Mouse (Mus musculus) embryo, embryonic 10.5 days (tissue): ENCODE measurements around the gene Grhpr.
A peak's percentile ranks its signal among the peaks of the same experiment; 100 is the strongest.
"Not testable (repeated sequence)": the region's sequence is repeated elsewhere in the genome, so short reads cannot be mapped to it uniquely, and the experiment has no call there.

Experiments used
- DNase-seq: peaks from one replicate; pipeline ENCODE4 v3.0.0-alpha.2; 2015; ENCODE audit warnings: low spot score

The Grhpr gene

DNA sequence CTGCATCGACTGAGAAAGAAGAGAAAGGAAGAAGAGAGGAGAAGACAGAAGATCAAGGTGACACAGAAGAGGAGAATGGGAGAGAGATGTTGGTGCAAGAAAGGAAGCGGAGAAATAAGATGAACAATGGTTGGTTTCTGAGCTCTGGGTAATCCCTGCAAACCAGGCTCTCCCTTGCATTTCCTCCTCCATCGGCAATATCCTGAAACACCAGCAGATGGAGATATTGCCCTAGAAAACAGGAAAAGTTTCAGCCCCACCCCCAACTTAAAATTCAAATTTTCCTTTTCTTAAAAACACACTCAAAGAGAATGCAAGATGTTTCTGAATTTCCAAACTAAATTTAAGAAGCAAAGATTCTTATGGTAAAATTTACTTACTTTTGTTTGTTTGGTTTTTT is 34.4 kb downstream of the Grhpr start:
- peak; percentile 80 for DNase-seq

DNA sequence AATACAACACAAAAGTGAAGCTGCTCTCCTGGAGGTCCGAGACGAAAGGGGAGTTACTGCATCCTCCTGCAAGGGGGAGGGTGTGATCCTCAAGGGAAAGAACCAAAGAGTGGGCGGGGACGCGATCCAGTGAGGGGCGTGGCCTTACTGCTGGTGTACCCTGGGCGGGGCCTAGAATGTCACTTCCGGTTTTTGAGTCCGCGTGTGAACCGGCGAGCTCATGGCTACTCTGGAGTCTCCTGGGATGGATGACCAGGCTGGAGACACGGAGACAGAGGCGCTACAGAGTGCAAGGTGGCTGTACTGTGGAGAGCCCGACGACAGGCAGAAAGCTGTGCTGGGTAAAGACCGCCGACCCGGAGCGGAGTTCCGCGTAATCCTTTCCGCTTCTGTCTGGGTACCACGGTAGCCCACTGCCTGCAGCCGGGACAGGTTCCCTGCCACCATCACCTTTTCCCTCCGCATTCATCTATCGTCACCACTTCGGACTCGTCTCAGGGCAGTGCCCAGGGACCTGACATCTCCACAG is 37.3 kb downstream of the Grhpr start, which contains the start of gene Polr1e:
TSS of gene Polr1e (plus strand) at position 132 of the 529 bp plus-strand sequence.
- peak; percentile 99 for DNase-seq

DNA sequence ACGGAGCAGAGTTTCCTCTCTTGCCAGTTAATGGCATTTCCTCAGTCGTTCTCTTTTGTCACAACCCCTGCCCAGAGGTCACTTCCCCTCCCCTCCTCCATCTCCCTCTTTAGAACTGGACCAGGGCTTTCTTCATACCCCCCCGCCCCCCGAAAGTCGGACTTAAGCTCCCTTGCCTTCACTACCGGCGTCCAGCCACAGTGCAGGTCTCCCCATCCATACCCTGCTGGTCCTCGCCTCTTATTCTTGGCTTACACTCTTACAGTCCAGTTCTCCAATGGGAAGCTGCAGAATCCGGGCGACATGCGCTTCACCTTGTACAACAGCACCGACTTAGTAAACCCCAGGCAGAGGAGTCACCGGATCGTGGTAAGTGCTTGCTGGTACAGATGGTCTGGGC is 37.8 kb downstream of the Grhpr start:
- peak; percentile 19 for DNase-seq

DNA sequence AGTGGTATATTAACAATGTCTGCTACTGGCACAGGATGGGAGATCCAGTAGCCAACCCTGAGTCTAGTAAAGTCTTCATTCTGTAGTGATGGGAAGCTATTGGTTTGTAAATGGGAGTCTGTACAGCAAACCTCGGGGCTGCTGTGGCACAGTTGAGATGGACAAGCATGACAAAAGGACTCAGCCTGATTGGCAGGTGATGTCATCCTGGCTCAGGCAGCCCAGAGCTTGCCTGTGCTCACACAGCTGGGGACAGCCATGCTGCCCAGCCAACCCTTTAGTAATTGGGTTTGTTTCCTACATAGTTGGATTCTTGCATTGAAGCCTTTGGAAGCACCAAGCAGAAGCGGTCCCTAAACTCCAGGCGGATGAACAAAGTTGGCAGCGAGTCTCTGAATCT is 45.3 kb downstream of the Grhpr start:
- DNase-seq: no peak

DNA sequence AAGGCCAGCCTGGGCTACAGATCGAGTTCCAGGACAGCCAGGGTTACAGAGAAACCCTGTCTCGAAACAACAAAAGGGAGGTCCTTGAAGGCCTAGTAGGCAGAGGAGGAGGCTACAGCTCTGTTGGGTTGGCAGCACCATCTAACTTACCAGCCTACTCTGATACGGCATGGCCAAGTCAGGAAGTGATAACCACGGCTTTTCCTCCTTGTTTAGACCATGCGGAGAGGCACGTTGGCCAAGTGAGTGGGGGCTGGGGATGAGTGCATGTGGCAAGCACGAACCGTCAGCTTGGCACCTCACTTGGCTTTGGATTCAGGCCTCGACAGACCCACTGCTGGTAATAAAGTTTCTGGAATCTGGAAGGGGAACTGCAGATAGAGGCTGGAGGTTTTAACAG is 51.4 kb downstream of the Grhpr start:
- no peak for DNase-seq

DNA sequence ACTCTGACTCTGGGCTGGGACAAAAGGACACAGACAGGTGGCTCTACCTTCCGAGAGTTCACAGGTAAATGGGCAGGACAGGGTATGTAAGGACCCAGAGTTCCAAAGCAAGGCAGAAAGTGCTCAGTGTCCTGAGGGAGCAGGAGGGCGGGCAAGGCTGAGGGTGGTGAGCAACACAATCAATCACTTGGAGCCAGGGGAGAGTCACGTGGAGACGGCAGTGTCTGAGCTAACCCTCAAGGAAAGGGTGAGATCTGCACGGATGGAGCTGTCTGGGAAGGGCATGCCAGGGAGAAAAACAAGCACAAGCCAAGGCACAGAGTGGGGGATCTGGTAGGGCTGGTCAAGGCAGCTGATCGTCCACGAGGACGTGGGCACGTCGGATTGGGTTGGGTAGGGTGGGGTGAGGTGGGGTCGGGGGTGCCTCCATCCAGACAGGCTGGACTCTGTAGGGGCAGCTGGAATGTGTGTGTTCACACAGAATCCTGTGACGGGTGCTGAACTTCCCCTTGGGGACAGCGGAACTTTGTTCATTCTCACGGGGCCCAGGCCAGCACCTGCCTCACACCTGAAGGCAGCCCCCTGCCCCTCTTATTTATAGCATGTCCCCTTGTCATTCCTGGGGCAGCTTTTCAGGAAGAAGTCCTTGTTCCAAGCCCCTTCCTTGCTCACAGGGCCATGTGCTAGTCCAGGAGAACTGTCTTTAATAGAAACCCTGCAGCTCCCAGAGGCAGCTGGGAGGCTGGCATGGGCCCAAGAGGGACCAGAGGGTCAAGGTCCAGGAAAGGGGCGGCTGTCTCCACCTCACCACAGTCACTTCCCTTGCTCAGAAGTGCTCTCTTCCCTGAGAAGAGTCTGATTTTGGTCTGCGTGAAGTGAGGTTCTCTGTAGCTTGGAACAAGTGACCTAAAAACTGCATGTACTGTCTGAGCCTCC is 53.8 kb downstream of the Grhpr start:
- DNase-seq: no peak

DNA sequence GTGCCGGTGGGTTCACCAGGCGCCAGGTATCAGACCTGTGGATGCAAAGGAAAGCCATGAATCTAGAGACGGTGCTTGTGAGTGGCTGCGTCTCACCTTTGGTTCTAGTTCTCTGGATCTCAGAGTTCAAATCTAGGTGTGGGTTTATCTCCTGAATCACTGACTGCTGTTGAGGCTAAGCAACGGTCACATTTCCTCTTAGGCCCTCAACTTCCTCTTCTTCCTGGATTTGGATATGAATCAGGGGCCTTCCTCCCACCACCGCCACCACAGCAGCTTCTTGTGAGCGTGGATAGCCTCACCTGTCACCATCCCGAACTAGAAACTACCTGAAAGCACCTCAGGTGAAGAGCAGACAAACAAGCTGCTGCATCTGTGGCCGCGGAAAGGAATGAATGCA is 54.9 kb downstream of the Grhpr start:
- no peak for DNase-seq

DNA sequence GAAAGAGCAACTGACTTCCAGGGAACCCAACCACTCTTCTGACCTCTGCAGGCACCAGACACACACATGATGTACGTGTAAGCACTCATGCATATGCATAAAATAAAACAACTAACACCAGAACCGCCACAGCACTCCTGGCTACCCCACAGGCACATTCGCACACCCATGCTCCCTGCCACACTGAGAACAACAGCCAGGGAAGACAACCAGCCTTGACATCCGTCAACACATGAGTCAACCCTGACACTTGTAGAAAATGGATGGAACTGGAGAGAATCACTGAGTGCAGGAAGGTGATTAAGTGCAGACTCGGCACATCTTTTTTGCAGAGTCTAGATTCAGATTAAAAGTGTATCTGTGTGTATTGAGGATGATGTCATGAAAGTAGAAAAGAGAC is 55.4 kb downstream of the Grhpr start:
- DNase-seq: no peak

DNA sequence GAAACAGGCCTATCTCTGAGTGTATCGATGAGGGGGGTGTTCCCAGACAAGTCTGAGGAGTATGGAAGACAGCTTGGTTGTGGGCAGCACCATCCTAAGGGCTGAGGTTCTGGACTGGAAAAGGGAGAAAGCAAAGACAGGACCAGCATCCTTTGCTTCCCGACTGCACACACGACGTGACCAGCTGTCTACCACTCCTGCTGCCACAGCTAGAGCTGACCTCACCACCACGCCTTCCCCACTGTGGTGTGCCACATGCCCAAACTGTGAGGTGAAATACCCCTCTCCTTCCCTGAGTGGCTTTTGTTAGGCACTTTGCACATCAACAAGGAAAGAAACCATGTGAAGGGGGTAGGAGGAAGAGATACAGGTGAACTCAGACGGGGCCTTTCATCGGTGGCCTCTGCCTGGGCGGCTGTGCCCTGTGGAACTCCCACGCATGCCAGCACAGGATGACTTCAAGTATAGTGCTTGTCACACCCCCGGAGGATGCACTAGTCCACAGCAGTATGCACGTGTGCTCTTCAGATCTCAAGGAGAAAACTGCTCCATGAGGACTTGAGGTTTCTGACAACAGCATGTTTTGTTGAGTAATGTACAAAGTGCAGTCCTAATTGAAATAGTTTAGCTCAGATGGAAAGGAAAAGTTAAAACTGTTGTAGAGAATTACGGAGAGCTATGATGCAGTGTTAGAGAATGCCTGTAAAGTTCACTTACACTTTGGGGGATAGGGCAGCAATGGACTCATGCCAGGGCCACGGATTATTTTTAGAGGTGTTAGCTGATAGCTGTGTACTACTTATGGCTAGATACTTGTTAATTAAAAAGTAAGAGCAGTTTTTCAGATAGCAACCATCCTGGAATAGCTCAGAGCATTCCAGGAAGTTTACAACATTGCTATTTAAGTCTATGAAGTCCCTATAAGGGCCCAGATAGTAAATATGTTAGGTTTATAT is 56.5 kb downstream of the Grhpr start:
- no peak for DNase-seq

DNA sequence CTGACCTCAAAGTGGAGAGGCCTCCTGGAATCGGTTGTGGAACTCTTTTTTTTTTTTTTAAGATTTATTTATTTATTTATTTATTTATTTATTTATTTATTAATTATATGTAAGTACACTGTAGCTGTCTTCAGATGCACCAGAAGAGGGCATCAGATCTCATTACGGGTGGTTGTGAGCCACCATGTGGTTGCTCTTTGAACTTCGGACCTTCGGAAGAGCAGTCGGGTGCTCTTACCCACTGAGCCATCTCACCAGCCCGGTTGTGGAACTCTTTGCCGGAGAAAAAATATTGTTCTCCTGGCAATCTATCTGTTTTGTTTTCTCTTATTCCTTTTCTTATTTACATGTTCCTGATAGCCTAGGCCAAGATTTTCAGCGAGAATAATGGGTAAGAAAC is 57.7 kb downstream of the Grhpr start:
- DNase-seq: peak; percentile 10

DNA sequence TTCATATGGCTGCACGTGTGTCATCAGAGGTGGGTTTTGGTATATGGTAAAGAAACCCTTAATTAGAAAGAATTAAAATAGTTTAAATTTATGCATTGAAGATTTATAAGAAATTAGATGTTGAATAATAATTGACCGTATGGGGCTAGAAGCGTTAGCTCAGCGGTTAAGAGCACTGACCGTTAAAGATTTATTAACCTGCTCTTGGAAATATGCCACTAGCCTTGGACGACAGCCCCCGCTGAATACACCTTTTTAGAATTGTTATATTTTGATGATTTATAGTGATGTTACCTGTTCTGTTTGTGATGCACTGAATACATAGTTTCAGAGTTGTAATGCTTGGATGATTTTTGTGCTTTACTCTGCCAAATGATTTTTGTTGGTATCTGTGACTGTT is 58.4 kb downstream of the Grhpr start:
- not testable (repeated sequence) for DNase-seq
